Mouse (Mus musculus) heart, embryonic 11.5 days (tissue): ENCODE data around the gene Bicdl2. TPM values are rescaled to one million over a fixed set of nuclear protein-coding genes. Genes with fewer than 3 reads are reported as not detected.

Experiments
- ATAC-seq: fragments of 200-750 bp; cut with Nextera tagmentation; replicated peaks from 2 replicates; pipeline ENCODE4 v1.8.0; 2017; ENCODE audit warnings: moderate library complexity; ENCODE audit not compliant: insufficient number of reproducible peaks, low FRiP score, low TSS enrichment
- H3K27ac ChIP-seq: fragments of 300-500 bp; sonication (generic); 2 replicates; pipeline ENCODE4 v1.5.1; 2014; ENCODE audit warnings: mild to moderate bottlenecking, low read depth, low read length
- H3K27me3 ChIP-seq: fragments of 300-500 bp; sonication (generic); 2 replicates; pipeline ENCODE4 v1.6.1; 2014; ENCODE audit warnings: mild to moderate bottlenecking, low read length, mixed read lengths; ENCODE audit not compliant: control insufficient read depth, insufficient read depth
- H3K36me3 ChIP-seq: fragments of 300-500 bp; sonication (generic); 2 replicates; pipeline ENCODE4 v1.6.1; 2014; ENCODE audit warnings: mild to moderate bottlenecking, low read length, moderate library complexity, mixed read lengths; ENCODE audit not compliant: control insufficient read depth, insufficient read depth
- H3K4me1 ChIP-seq: fragments of 300-500 bp; sonication (generic); 2 replicates; pipeline ENCODE4 v1.6.1; 2014; ENCODE audit warnings: low read length; ENCODE audit not compliant: control insufficient read depth, insufficient read depth
- H3K4me2 ChIP-seq: fragments of 300-500 bp; sonication (generic); 2 replicates; pipeline ENCODE4 v1.6.1; 2014; ENCODE audit warnings: mild to moderate bottlenecking, moderate library complexity
- H3K4me3 ChIP-seq: fragments of 300-500 bp; sonication (generic); 2 replicates; pipeline ENCODE4 v1.5.1; 2014; ENCODE audit warnings: low read depth, low read length
- H3K9ac ChIP-seq: fragments of 300-500 bp; sonication (generic); 2 replicates; pipeline ENCODE4 v1.6.1; 2014; ENCODE audit warnings: mild to moderate bottlenecking, low read depth, low read length, moderate library complexity
- H3K9me3 ChIP-seq: fragments of 300-500 bp; sonication (generic); replicated peaks from 2 replicates; pipeline ENCODE4 v1.6.1; 2016; ENCODE audit warnings: low read length; ENCODE audit not compliant: control insufficient read depth
- WGBS: fragments of 180-500 bp; shearing (Covaris S2); extraction: QIAGEN DNeasy Blood & Tissue Kit; methylation state at CpG from one replicate; pipeline ENCODE4 v1.1.7; 2014; ENCODE audit not compliant: insufficient replicate concordance; 5-methylcytosine and 5-hydroxymethylcytosine counted together
- polyA plus RNA-seq: library from polyadenylated mRNA; unstranded; fragments of >200 nt; fragmentation: Nextera tagmentation; extraction: Ambion mirVana; gene quantifications from 2 replicates; pipeline ENCODE4 v1.2.1, GENCODE M21; 2014

The Bicdl2 gene
- 0.24 TPM in 1 of 2 replicates, not detected in the other for polyA plus RNA-seq

GRCm38 (mm10) chr17:23660117-23660875, at the start of gene Bicdl2:
Gene Bicdl2, plus strand, starts transcription at chr17:23660506.
- H3K4me2 ChIP-seq = peak within 1 kb of the TSS; percentile 7; the same call in 1 of the 2 replicates
- H3K27ac ChIP-seq = no peak within 1 kb of the TSS
- peaks cover 46% of the 10 kb centered on the region for H3K27me3 ChIP-seq
- ATAC-seq = no peak
- H3K4me3 ChIP-seq = peak within 1 kb of the TSS; percentile 11; the same call in 1 of the 2 replicates
- H3K36me3 ChIP-seq = no peaks in the 10 kb centered on the region
- no peaks in the 10 kb centered on the region for H3K4me1 ChIP-seq
- WGBS = 9% methylated on average over 27 of the region's 27 CpGs
- H3K9me3 ChIP-seq = no peaks in the 10 kb centered on the region
- H3K9ac ChIP-seq = no peak within 1 kb of the TSS

GRCm38 (mm10) chr17:23617087-23617486, 43.2 kb upstream of the Bicdl2 start:
- WGBS = 49% methylated on average over 9 of the region's 9 CpGs
- no peak for ATAC-seq
- Histone ChIP-seq H3K4me1 (no peaks in the 10 kb centered on the region), H3K9ac (no peak overlapping the region), H3K9me3 (no peaks in the 10 kb centered on the region), H3K36me3 (no peaks in the 10 kb centered on the region), H3K4me3 (no peak overlapping the region), H3K27ac (no peak overlapping the region), H3K27me3 (peaks cover 11% of the 10 kb centered on the region), H3K4me2 (no peak overlapping the region)

- no peak overlapping the region for H3K9ac ChIP-seq
- peaks cover 11% of the 10 kb centered on the region for H3K27me3 ChIP-seq
- 47% methylated on average over 7 of the region's 7 CpGs for WGBS
- ATAC-seq = no peak
- H3K27ac ChIP-seq = no peak overlapping the region
- no peaks in the 10 kb centered on the region for H3K9me3 ChIP-seq
- H3K4me3 ChIP-seq = no peak overlapping the region
- H3K36me3 ChIP-seq = no peaks in the 10 kb centered on the region
- no peaks in the 10 kb centered on the region for H3K4me1 ChIP-seq
- no peak overlapping the region for H3K4me2 ChIP-seq
Measured at GRCm38 (mm10) chr17:23620351-23620750, 40.0 kb upstream of the Bicdl2 start.

GRCm38 (mm10) chr17:23627813-23628212, 32.5 kb upstream of the Bicdl2 start:
- Histone ChIP-seq H3K27ac (no peak overlapping the region), H3K27me3 (peaks cover 2% of the 10 kb centered on the region; the same call in 1 of the 2 replicates), H3K9me3 (no peaks in the 10 kb centered on the region), H3K4me1 (no peaks in the 10 kb centered on the region), H3K36me3 (no peaks in the 10 kb centered on the region), H3K4me2 (no peak overlapping the region), H3K4me3 (no peak overlapping the region), H3K9ac (no peak overlapping the region)
- 29% methylated on average over 7 of the region's 7 CpGs for WGBS
- no peak for ATAC-seq

GRCm38 (mm10) chr17:23630195-23631020, 29.9 kb upstream of the Bicdl2 start:
- Histone ChIP-seq H3K36me3 (no peaks in the 10 kb centered on the region), H3K27ac (no peak overlapping the region), H3K4me2 (peak overlapping the region; percentile 55), H3K9ac (0 out of 2 replicates have a peak overlapping the region, but pooled peaks have one; percentile 39), H3K4me1 (no peaks in the 10 kb centered on the region), H3K9me3 (no peaks in the 10 kb centered on the region), H3K27me3 (peaks cover 2% of the 10 kb centered on the region; the same call in 1 of the 2 replicates), H3K4me3 (0 out of 2 replicates have a peak overlapping the region, but pooled peaks have one; percentile 18)
- peak; percentile 48; the same call in 1 of the 2 replicates for ATAC-seq
- 15% methylated on average over 22 of the region's 22 CpGs for WGBS

GRCm38 (mm10) chr17:23631241-23631640, 29.1 kb upstream of the Bicdl2 start:
- no peak for ATAC-seq
- H3K27ac ChIP-seq = no peak overlapping the region

GRCm38 (mm10) chr17:23644613-23645495, 15.5 kb upstream of the Bicdl2 start, which contains the start of gene Mmp25:
Gene Mmp25, minus strand, starts transcription at chr17:23645277.
- under 1% methylated on average over 58 of the region's 58 CpGs for WGBS

More at GRCm38 (mm10) chr17:23631241-23631640, 29.1 kb upstream of the Bicdl2 start:
- Histone ChIP-seq H3K9ac (no peak overlapping the region), H3K36me3 (no peaks in the 10 kb centered on the region), H3K4me1 (no peaks in the 10 kb centered on the region), H3K27me3 (peaks cover 2% of the 10 kb centered on the region; the same call in 1 of the 2 replicates), H3K4me3 (no peak overlapping the region), H3K9me3 (no peaks in the 10 kb centered on the region), H3K4me2 (no peak overlapping the region)
- 66% methylated on average over 8 of the region's 8 CpGs for WGBS

GRCm38 (mm10) chr17:23645894-23646293, 14.4 kb upstream of the Bicdl2 start:
- H3K4me2 ChIP-seq = no peak overlapping the region
- no peak overlapping the region for H3K4me3 ChIP-seq
- no peaks in the 10 kb centered on the region for H3K36me3 ChIP-seq
- WGBS = 19% methylated on average over 10 of the region's 10 CpGs
- H3K27ac ChIP-seq = no peak overlapping the region
- no peaks in the 10 kb centered on the region for H3K9me3 ChIP-seq
- peaks cover 18% of the 10 kb centered on the region for H3K27me3 ChIP-seq
- H3K4me1 ChIP-seq = no peaks in the 10 kb centered on the region
- no peak overlapping the region for H3K9ac ChIP-seq
- no peak for ATAC-seq

More at GRCm38 (mm10) chr17:23644613-23645495, 15.5 kb upstream of the Bicdl2 start, which contains the start of gene Mmp25:
- Histone ChIP-seq H3K4me1 (no peaks in the 10 kb centered on the region), H3K9ac (peak within 1 kb of the TSS; percentile 12), H3K27me3 (peaks cover 18% of the 10 kb centered on the region), H3K4me3 (peak within 1 kb of the TSS; percentile 57), H3K9me3 (no peaks in the 10 kb centered on the region), H3K27ac (no peak within 1 kb of the TSS), H3K4me2 (peak within 1 kb of the TSS; percentile 93), H3K36me3 (no peaks in the 10 kb centered on the region)
- ATAC-seq = peak; percentile 15; the same call in 1 of the 2 replicates
